Mouse (Mus musculus) heart, embryonic 10.5 days (tissue): ENCODE measurements around the gene Park7. TPM values are rescaled to one million over a fixed set of nuclear protein-coding genes. Genes with fewer than 3 reads are reported as not detected.

ENCODE experiments used
- DNase-seq: peaks from one replicate; pipeline ENCODE4 v3.0.0-alpha.2; 2017; ENCODE audit warnings: low spot score
- H3K27ac ChIP-seq: fragments of 300-500 bp; sonication (generic); 2 replicates; pipeline ENCODE4 v1.5.1; 2016; ENCODE audit warnings: mild to moderate bottlenecking
- H3K27me3 ChIP-seq: fragments of 300-500 bp; sonication (generic); 2 replicates; pipeline ENCODE4 v1.6.1; 2016; ENCODE audit warnings: mild to moderate bottlenecking; ENCODE audit not compliant: poor library complexity, insufficient read depth, severe bottlenecking
- H3K36me3 ChIP-seq: fragments of 300-500 bp; sonication (generic); 2 replicates; pipeline ENCODE4 v1.6.1; 2016; ENCODE audit warnings: mild to moderate bottlenecking, moderate library complexity
- H3K4me1 ChIP-seq: fragments of 300-500 bp; sonication (generic); 2 replicates; pipeline ENCODE4 v1.6.1; 2016; ENCODE audit warnings: mild to moderate bottlenecking
- H3K4me3 ChIP-seq: fragments of 300-500 bp; sonication (generic); 2 replicates; pipeline ENCODE4 v1.5.1; 2016; ENCODE audit warnings: mild to moderate bottlenecking, moderate library complexity
- H3K9me3 ChIP-seq: fragments of 300-500 bp; sonication (generic); 2 replicates; pipeline ENCODE4 v1.6.1; 2016; ENCODE audit warnings: mild to moderate bottlenecking, moderate library complexity
- WGBS: fragments of 180-500 bp; shearing (Covaris S2); methylation state at CpG from one replicate; pipeline ENCODE4 v1.1.7; 2016; 5-methylcytosine and 5-hydroxymethylcytosine counted together
- polyA plus RNA-seq: library from polyadenylated mRNA; unstranded; fragments of >200 nt; fragmentation: Nextera tagmentation; extraction: Ambion mirVana; gene quantifications from 2 replicates; pipeline ENCODE4 v1.2.1, GENCODE M21; 2016

Gene Park7
- 403 and 488 TPM in 2 replicates for polyA plus RNA-seq

- Histone ChIP-seq H3K27me3 (no peaks in the 10 kb centered on the region), H3K36me3 (no peaks in the 10 kb centered on the region), H3K4me3 (peak within 1 kb of the TSS; percentile 77), H3K4me1 (peaks cover 29% of the 10 kb centered on the region), H3K27ac (peak within 1 kb of the TSS; percentile 95), H3K9me3 (no peaks in the 10 kb centered on the region)
- DNase-seq: peak; percentile 98
- under 1% methylated on average over 48 of the region's 48 CpGs for WGBS
Observed at GRCm38 (mm10) chr4:150914290-150914733, at the start of gene Park7, which contains the start of gene Tnfrsf9. Park7 (minus strand) TSS chr4:150914437. Tnfrsf9 (plus strand) TSS chr4:150914562.

DNA sequence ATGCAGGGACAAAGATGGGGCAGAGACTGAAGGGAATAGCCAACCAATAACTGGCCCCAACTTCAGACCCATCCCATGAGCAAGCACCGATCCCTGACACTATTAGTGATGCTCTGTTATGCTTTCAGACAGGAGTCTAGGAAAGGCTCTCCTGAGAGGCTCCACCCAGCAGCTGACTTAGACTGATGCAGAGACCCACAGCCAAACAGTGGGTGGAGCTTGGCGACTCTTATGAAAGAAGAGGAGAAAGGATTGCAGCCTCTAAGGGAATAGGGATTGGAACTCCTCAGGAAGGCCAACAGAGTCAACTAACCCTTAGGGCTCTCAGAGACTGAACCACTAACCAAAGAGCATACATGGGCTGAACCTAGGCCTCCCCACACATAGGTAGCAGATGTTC is 49.5 kb upstream of the Park7 start:
- no peaks in the 10 kb centered on the region for H3K9me3 ChIP-seq
- no peak overlapping the region for H3K4me3 ChIP-seq
- DNase-seq: no peak
- 59% methylated on average over 2 of the region's 2 CpGs for WGBS
- no peak overlapping the region for H3K27ac ChIP-seq
- H3K27me3 ChIP-seq: no peaks in the 10 kb centered on the region
- peaks cover 15% of the 10 kb centered on the region for H3K4me1 ChIP-seq
- no peaks in the 10 kb centered on the region for H3K36me3 ChIP-seq

GRCm38 (mm10) chr4:150962231-150962630 is 48.0 kb upstream of the Park7 start:
- no peaks in the 10 kb centered on the region for H3K9me3 ChIP-seq
- no peak overlapping the region for H3K27ac ChIP-seq
- no peak overlapping the region for H3K4me3 ChIP-seq
- no peak for DNase-seq
- no peaks in the 10 kb centered on the region for H3K36me3 ChIP-seq
- WGBS: 63% methylated on average over 6 of the region's 6 CpGs
- no peaks in the 10 kb centered on the region for H3K27me3 ChIP-seq
- H3K4me1 ChIP-seq: peaks cover 18% of the 10 kb centered on the region

GRCm38 (mm10) chr4:150958536-150958935 is 44.3 kb upstream of the Park7 start:
- Histone ChIP-seq H3K27ac (no peak overlapping the region), H3K4me3 (no peak overlapping the region), H3K4me1 (peaks cover 17% of the 10 kb centered on the region), H3K9me3 (no peaks in the 10 kb centered on the region), H3K27me3 (no peaks in the 10 kb centered on the region), H3K36me3 (no peaks in the 10 kb centered on the region)
- no peak for DNase-seq
- 67% methylated on average over 7 of the region's 7 CpGs for WGBS

DNA sequence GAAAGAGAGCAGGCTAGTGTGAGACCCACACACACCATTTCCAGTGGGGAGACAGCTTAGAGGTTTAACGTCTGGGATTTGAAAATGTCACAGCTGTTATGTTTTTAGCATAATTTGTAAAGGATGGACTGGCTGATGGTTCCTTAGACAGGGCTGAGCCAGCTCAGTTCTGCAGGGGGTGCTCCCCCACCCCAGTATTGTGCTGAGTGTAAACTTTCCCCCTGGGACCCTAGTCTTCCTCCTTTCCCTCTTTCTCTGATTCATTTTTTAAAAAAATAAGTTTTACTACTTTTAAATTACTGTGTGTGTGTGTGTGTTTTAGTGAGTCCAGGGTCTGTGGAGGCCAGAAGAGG is 42.8 kb upstream of the Park7 start:
- no peak overlapping the region for H3K27ac ChIP-seq
- H3K9me3 ChIP-seq: no peaks in the 10 kb centered on the region
- DNase-seq: no peak
- peaks cover 17% of the 10 kb centered on the region for H3K4me1 ChIP-seq
- 69% methylated on average over 1 of the region's 1 CpGs for WGBS
- H3K27me3 ChIP-seq: peaks cover under 1% of the 10 kb centered on the region; the same call in 1 of the 2 replicates
- H3K36me3 ChIP-seq: no peaks in the 10 kb centered on the region
- no peak overlapping the region for H3K4me3 ChIP-seq

DNA sequence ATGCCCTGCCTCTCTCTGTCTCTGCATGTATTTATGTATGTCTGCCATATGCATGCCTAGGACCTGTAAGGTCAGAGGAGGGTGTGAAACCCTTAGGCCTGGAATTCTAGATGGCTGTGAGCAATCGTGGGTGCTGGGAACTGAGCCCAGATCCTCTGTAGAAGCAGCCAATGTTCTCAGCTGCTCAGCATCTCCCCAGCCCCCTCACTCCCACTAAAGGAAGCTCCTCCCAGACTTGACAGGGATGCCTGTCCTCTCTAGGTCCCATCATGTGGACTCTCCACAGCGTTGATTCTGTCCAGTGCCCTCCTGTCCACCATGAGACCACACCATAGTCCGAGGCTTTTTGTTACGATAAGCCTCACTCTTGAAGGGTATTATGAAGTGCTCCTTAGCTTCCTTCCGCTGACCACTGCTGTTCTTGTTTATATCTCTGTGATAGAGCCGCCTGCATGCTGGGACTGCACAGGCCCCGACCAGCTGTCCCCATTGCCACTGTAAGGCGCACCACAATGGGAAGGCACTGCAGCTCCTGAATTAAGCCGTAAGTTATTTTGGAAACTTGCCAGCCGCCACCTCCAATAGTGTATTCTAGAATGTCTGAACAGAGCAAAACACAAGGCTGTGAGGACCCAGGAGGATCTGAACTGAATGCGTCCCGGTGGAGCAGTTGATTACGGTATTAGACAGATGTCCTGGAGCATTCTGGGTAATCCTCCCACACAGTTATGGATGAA is 42.3 kb upstream of the Park7 start:
- H3K27ac ChIP-seq: no peak overlapping the region
- H3K36me3 ChIP-seq: no peaks in the 10 kb centered on the region
- no peak overlapping the region for H3K4me3 ChIP-seq
- no peaks in the 10 kb centered on the region for H3K9me3 ChIP-seq
- H3K4me1 ChIP-seq: peaks cover 17% of the 10 kb centered on the region
- peaks cover 5% of the 10 kb centered on the region; the same call in 1 of the 2 replicates for H3K27me3 ChIP-seq
- 78% methylated on average over 13 of the region's 13 CpGs for WGBS
- no peak for DNase-seq

DNA sequence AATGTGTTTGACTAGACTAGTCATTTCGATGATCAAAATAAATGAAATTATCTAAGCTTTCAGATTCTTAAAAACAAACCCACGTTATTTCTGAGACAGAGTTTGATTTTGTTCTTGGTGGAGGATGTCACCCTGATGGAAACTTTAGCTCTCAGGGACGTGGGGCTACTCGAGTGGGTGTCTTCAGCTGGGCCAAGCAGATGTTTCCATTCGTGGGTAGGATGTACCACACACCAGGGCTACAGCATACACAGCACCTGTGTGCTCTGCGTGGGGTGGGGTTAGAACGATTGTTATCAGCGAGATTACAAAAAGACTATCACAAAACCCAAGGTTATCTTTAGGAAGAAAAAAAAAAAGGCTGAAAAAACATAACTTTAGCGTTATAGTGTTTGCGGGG is 36.7 kb upstream of the Park7 start:
- H3K4me1 ChIP-seq: no peaks in the 10 kb centered on the region
- no peaks in the 10 kb centered on the region for H3K36me3 ChIP-seq
- WGBS: 73% methylated on average over 10 of the region's 10 CpGs
- no peak overlapping the region for H3K4me3 ChIP-seq
- H3K27ac ChIP-seq: no peak overlapping the region
- no peaks in the 10 kb centered on the region for H3K9me3 ChIP-seq
- H3K27me3 ChIP-seq: peaks cover 5% of the 10 kb centered on the region; the same call in 1 of the 2 replicates
- no peak for DNase-seq

DNA sequence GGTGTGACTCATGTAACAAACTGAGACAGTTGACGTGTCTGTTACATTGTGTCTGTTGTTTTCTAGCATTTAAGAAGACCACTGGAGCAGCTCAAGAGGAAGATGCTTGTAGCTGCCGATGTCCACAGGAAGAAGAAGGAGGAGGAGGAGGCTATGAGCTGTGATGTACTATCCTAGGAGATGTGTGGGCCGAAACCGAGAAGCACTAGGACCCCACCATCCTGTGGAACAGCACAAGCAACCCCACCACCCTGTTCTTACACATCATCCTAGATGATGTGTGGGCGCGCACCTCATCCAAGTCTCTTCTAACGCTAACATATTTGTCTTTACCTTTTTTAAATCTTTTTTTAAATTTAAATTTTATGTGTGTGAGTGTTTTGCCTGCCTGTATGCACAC is 30.5 kb upstream of the Park7 start:
- H3K9me3 ChIP-seq: no peaks in the 10 kb centered on the region
- 0 out of 2 replicates have a peak, but pooled peaks cover 6% of the 10 kb centered on the region for H3K4me1 ChIP-seq
- H3K27ac ChIP-seq: no peak overlapping the region
- H3K4me3 ChIP-seq: no peak overlapping the region
- 84% methylated on average over 7 of the region's 7 CpGs for WGBS
- no peaks in the 10 kb centered on the region for H3K27me3 ChIP-seq
- H3K36me3 ChIP-seq: no peaks in the 10 kb centered on the region
- DNase-seq: no peak

DNA sequence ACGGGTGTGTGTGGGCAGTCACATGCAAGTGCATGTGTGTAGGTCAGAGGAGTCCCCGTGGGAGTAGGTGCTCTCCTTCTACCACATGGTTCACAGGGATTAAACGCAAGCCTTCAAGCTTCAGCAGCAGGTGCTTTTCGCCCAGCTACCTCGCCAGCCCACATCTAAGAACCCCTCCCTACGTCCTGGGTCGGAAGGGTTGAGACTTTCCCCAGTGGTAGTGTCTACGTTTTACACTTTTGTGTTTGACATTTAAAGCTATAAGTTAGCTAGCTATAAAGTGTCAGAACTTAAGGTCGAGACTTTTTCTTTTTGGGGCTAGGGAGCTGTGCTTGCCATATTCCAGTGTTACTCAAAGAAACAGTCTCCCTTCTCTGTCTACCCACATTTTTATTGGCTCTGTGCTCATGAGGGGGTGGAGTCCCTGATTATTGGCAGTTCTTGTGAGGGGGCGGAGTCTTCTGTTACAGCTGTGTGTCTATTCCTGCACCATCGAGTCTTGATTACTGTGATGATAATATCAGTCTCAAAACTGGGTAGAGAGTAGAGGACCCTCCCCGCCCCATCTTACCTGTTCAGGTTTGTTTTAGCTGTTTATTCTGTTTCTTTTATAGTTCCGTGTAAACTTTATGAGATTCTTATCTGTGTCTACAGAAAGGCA is 25.9 kb upstream of the Park7 start:
- H3K4me3 ChIP-seq: no peak overlapping the region
- no peaks in the 10 kb centered on the region for H3K27me3 ChIP-seq
- no peak overlapping the region for H3K27ac ChIP-seq
- H3K4me1 ChIP-seq: peaks cover 19% of the 10 kb centered on the region; the same call in 1 of the 2 replicates
- DNase-seq: no peak
- no peaks in the 10 kb centered on the region for H3K9me3 ChIP-seq
- H3K36me3 ChIP-seq: no peaks in the 10 kb centered on the region
- 63% methylated on average over 13 of the region's 13 CpGs for WGBS

DNA sequence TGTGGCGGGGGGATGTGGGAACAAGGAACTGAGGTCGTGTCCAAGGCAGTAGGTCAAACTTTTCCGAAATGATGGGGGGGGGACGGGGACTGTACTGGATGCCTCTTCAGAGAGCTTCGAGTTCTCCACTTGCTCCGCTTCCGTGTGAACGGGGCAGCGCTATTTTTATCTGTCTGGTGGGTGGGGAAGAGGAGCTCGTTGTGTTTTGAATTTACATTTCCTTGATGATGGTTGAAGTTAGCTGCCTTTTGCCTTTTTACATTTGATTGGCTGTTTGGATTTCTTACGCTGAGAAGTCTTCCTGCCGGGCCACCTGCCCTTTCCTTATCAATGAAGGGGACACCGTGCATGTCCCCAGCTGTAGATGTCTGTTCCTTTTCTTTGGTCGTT is 23.8 kb upstream of the Park7 start:
- Histone ChIP-seq H3K27me3 (peaks cover 6% of the 10 kb centered on the region; the same call in 1 of the 2 replicates), H3K36me3 (no peaks in the 10 kb centered on the region), H3K4me3 (peak overlapping the region; percentile 19; the same call in 1 of the 2 replicates), H3K9me3 (no peaks in the 10 kb centered on the region), H3K27ac (0 out of 2 replicates have a peak overlapping the region, but pooled peaks have one; percentile 36), H3K4me1 (peaks cover 19% of the 10 kb centered on the region; the same call in 1 of the 2 replicates)
- 25% methylated on average over 14 of the region's 14 CpGs for WGBS
- no peak for DNase-seq

DNA sequence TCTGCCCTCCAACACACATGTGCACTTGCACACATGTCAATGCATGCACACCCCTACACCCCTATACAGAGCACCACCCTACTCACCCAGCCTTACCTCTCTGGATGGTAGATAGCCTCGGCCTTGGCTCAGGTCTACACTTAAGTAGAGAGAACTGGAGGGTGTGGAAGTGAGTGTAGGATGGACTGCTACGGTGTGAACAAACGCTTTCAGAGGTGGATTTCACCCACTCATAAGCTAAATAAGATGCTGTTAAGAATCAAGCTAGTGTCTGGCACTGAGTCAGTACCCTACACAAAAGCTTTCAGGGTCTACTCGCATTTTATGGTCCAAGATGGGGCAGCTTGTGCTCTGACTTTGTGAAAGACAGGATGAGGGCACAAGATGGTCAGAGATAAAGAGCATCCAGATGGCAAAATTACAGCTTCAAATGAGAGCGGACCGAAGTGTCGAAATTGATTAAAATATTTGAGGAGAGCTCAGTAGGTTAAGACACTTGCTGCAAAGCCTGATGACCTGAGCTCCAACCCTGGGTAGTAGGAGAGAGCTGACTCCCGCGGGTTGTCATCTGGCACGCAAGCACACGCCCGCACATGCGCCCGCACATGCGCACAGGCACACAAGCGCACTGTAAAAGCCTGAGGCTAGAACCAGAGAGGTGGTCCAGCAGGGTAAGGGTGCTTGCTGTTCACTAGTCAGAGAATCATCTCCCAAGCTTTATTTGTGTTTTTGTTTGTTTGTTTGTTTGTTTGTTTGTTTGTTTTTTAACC is 23.2 kb upstream of the Park7 start:
- Histone ChIP-seq H3K4me3 (peak overlapping the region; percentile 19; the same call in 1 of the 2 replicates), H3K9me3 (no peaks in the 10 kb centered on the region), H3K4me1 (peaks cover 19% of the 10 kb centered on the region; the same call in 1 of the 2 replicates), H3K36me3 (no peaks in the 10 kb centered on the region), H3K27me3 (peaks cover 6% of the 10 kb centered on the region; the same call in 1 of the 2 replicates), H3K27ac (0 out of 2 replicates have a peak overlapping the region, but pooled peaks have one; percentile 36)
- 76% methylated on average over 16 of the region's 16 CpGs for WGBS
- DNase-seq: no peak

GRCm38 (mm10) chr4:150933503-150933902 is 19.3 kb upstream of the Park7 start:
- WGBS: 78% methylated on average over 1 of the region's 1 CpGs
- Histone ChIP-seq H3K27ac (no peak overlapping the region), H3K4me3 (no peak overlapping the region), H3K36me3 (no peaks in the 10 kb centered on the region), H3K9me3 (no peaks in the 10 kb centered on the region), H3K4me1 (peaks cover 11% of the 10 kb centered on the region; the same call in 1 of the 2 replicates), H3K27me3 (peaks cover 6% of the 10 kb centered on the region; the same call in 1 of the 2 replicates)
- DNase-seq: no peak
